Mouse (Mus musculus): ENCODE measurements around the gene Ccnyl1. TPM values are rescaled to one million over a fixed set of nuclear protein-coding genes. Genes with fewer than 3 reads are reported as not detected.

Ccnyl1 gene
- polyA plus RNA-seq, 1 experiment from 2014 or later, result 6.1 TPM

GRCm38 (mm10) chr1:64755971-64756639, 65.8 kb downstream of the Ccnyl1 start:
- 64% methylated on average over 7 of the region's 7 CpGs for WGBS
- no peak overlapping the region for H3K4me3 ChIP-seq

DNA sequence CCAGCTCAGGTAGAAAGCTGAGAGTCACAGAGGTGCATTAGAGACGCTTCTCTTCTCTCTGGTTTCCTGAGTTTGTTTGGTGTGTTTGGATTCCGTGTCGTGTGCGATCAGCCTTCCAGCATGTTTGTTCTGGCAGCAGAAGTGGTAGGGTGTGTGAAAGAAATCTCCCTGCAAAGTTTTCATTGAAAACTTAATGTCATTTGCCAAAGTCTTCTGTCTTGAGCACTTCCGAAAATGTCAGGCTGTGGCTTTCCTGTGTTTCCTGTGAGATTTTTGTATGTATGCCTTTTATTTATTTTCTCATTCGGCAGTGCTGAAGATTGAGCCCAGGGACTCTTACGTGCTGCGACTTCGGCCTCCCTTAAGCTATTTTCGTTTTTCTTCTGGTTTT, 66.4 kb downstream of the Ccnyl1 start:
- Histone ChIP-seq H3K36me3 (replicated peaks) (no peaks in the 10 kb centered on the region), H3K9me3 (no peaks in the 10 kb centered on the region), H3K27ac (replicated peaks) (no peak overlapping the region), H3K4me1 (peaks cover 14% of the 10 kb centered on the region; the same call in 1 of the 2 replicates), H3K4me3 (no peak overlapping the region), H3K27me3 (replicated peaks; ENCODE audit: low read depth, poor library complexity, severe bottlenecking) (no peaks in the 10 kb centered on the region)
- WGBS, result 77% methylated on average over 10 of the region's 10 CpGs
- DNase-seq (ENCODE audit: low spot score), result no peak

More at GRCm38 (mm10) chr1:64755971-64756639, 65.8 kb downstream of the Ccnyl1 start:
- no peaks in the 10 kb centered on the region for H3K27me3 ChIP-seq (replicated peaks; ENCODE audit: low read depth, poor library complexity, severe bottlenecking)
- DNase-seq (ENCODE audit: low spot score), result no peak
- no peak overlapping the region for H3K27ac ChIP-seq (replicated peaks)
- no peaks in the 10 kb centered on the region for H3K36me3 ChIP-seq (replicated peaks)
- H3K4me1 ChIP-seq, result peaks cover 14% of the 10 kb centered on the region; the same call in 1 of the 2 replicates
- no peaks in the 10 kb centered on the region for H3K9me3 ChIP-seq

GRCm38 (mm10) chr1:64757254-64757653, 67.0 kb downstream of the Ccnyl1 start:
- H3K36me3 ChIP-seq (replicated peaks), result no peaks in the 10 kb centered on the region
- H3K27me3 ChIP-seq (replicated peaks; ENCODE audit: low read depth, poor library complexity, severe bottlenecking), result no peaks in the 10 kb centered on the region
- 34% methylated on average over 2 of the region's 2 CpGs for WGBS
- H3K4me3 ChIP-seq, result no peak overlapping the region
- H3K9me3 ChIP-seq, result no peaks in the 10 kb centered on the region
- peaks cover 14% of the 10 kb centered on the region; the same call in 1 of the 2 replicates for H3K4me1 ChIP-seq
- 0 out of 2 replicates have a peak overlapping the region, but pooled peaks have one; percentile 40 for H3K27ac ChIP-seq (replicated peaks)
- DNase-seq (ENCODE audit: low spot score), result no peak

DNA sequence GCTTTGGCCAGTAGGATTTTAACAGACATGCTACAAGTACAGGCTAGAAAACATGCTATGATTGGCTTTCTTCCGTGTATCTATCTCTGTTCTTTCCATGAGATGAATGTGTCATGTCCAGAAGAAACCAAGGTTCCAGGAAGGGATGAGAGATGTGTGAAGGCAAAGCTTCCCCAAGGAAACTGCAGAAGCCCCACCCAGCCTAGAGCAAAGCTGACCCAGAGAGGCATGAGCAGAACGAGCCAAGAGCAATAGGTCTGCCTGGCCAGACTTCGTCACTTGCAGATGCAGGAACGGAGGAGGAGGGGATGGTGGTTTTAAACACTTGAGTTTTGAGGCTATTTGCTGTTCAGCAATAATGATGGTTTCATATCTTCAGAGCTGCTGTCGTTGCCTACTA, 67.5 kb downstream of the Ccnyl1 start:
- Histone ChIP-seq H3K27me3 (replicated peaks; ENCODE audit: low read depth, poor library complexity, severe bottlenecking) (no peaks in the 10 kb centered on the region), H3K4me1 (peaks cover 14% of the 10 kb centered on the region; the same call in 1 of the 2 replicates), H3K27ac (replicated peaks) (no peak overlapping the region), H3K9me3 (no peaks in the 10 kb centered on the region), H3K36me3 (replicated peaks) (no peaks in the 10 kb centered on the region), H3K4me3 (no peak overlapping the region)
- WGBS, result 90% methylated on average over 5 of the region's 5 CpGs
- no peak for DNase-seq (ENCODE audit: low spot score)

GRCm38 (mm10) chr1:64761646-64762045, 71.4 kb downstream of the Ccnyl1 start:
- Histone ChIP-seq H3K36me3 (replicated peaks) (no peaks in the 10 kb centered on the region), H3K27me3 (replicated peaks; ENCODE audit: low read depth, poor library complexity, severe bottlenecking) (no peaks in the 10 kb centered on the region), H3K4me1 (0 out of 2 replicates have a peak, but pooled peaks cover 3% of the 10 kb centered on the region), H3K9me3 (no peaks in the 10 kb centered on the region), H3K27ac (replicated peaks) (no peak overlapping the region), H3K4me3 (no peak overlapping the region)
- WGBS, result 76% methylated on average over 4 of the region's 4 CpGs
- DNase-seq (ENCODE audit: low spot score), result no peak

DNA sequence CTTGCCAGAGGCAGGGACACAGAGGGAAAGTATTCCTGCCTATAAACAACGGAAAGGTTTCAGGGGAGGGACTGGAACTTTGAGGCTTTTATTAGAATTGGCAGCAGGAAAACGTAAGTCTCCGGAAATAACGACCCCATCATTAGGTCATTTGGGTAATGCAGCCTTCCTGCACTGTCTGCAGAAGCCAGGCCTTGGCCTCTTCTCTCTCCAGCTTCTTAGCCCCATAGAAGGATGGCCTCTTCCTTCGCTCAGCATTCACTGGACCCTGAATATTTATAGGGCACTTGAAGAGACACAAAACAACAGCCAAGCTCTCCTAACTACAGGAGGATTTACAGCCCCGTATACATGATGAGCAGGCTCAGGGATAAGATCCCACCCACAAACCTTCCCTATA, 79.9 kb downstream of the Ccnyl1 start:
- no peaks in the 10 kb centered on the region for H3K9me3 ChIP-seq
- 44% methylated on average over 6 of the region's 6 CpGs for WGBS

DNA sequence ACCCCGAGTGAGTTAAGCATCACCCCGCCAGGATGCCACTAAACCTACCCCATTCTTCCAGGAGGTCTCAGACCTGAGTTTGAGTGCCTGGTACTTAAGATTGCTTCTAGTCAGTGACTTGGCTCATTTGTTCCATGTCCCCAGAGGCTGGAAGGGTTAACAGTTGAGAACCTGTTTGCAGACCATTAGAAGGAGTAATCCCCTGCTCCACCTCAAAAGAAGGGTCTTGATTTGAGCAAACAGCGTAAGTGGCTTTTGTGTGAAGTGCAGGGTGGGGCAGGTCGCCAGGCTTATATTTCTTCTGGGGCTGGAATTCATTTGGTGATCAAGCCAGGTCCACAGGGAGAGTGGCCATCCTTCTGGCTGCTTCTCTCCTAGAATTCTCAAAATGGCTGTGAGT, 83.0 kb downstream of the Ccnyl1 start:
- no peaks in the 10 kb centered on the region for H3K27me3 ChIP-seq (replicated peaks; ENCODE audit: low read depth, poor library complexity, severe bottlenecking)
- no peak for DNase-seq (ENCODE audit: low spot score)
- no peaks in the 10 kb centered on the region for H3K9me3 ChIP-seq
- no peak overlapping the region for H3K4me3 ChIP-seq
- H3K36me3 ChIP-seq (replicated peaks), result no peaks in the 10 kb centered on the region
- no peak overlapping the region for H3K27ac ChIP-seq (replicated peaks)
- WGBS, result 73% methylated on average over 4 of the region's 4 CpGs
- peaks cover 10% of the 10 kb centered on the region for H3K4me1 ChIP-seq

More for the DNA sequence above, 79.9 kb downstream of the Ccnyl1 start:
- H3K27ac ChIP-seq (replicated peaks), result no peak overlapping the region
- DNase-seq (ENCODE audit: low spot score), result no peak
- H3K4me1 ChIP-seq, result peaks cover 10% of the 10 kb centered on the region
- no peak overlapping the region for H3K4me3 ChIP-seq
- no peaks in the 10 kb centered on the region for H3K27me3 ChIP-seq (replicated peaks; ENCODE audit: low read depth, poor library complexity, severe bottlenecking)
- no peaks in the 10 kb centered on the region for H3K36me3 ChIP-seq (replicated peaks)

Other genes starting within 250 kb of the Ccnyl1 start
- 48.4 and 48.5 TPM in 2 replicates for gene Creb1, start 157.8 kb upstream of the Ccnyl1 start, polyA plus RNA-seq (2016; fragmentation: Nextera tagmentation; extraction: Ambion mirVana)
- 20.9 and 21.9 TPM in 2 replicates for gene Mettl21a, start 73.2 kb upstream of the Ccnyl1 start, polyA plus RNA-seq (2016; fragmentation: Nextera tagmentation; extraction: Ambion mirVana)
- gene Fzd5, start 47.3 kb downstream of the Ccnyl1 start, polyA plus RNA-seq (2016; fragmentation: Nextera tagmentation; extraction: Ambion mirVana), result 1.8 and 2.0 TPM in 2 replicates